Mouse (Mus musculus) intestine, embryonic 14.5 days (tissue): ENCODE measurements around the gene Tbcel. TPM values are rescaled to one million over a fixed set of nuclear protein-coding genes. Genes with fewer than 3 reads are reported as not detected.

Source experiments
- ATAC-seq: fragments of 200-750 bp; cut with Nextera tagmentation; replicated peaks from 2 replicates; pipeline ENCODE4 v1.8.0; 2017; ENCODE audit warnings: low read depth, moderate number of reproducible peaks, moderate TSS enrichment, moderate library complexity; ENCODE audit not compliant: low FRiP score, low TSS enrichment
- DNase-seq: peaks from one replicate; pipeline ENCODE4 v3.0.0-alpha.2; 2018; ENCODE audit warnings: low spot score
- H3K27ac ChIP-seq: fragments of 300-500 bp; sonication (generic); 2 replicates; pipeline ENCODE4 v1.5.1; 2014; ENCODE audit warnings: low read depth, mild to moderate bottlenecking, control low read depth
- H3K27me3 ChIP-seq: fragments of 300-500 bp; sonication (generic); replicated peaks from 2 replicates; pipeline ENCODE4 v1.6.1; 2014; ENCODE audit warnings: low read length, control low read depth; ENCODE audit not compliant: control insufficient read depth, insufficient read depth
- H3K36me3 ChIP-seq: fragments of 300-500 bp; sonication (generic); 2 replicates; pipeline ENCODE4 v1.6.1; 2014; ENCODE audit warnings: low read length, control low read depth; ENCODE audit not compliant: control insufficient read depth, insufficient read depth
- H3K4me1 ChIP-seq: fragments of 300-500 bp; sonication (generic); replicated peaks from 2 replicates; pipeline ENCODE4 v1.6.1; 2014; ENCODE audit warnings: low read length, control low read depth, mixed read lengths; ENCODE audit not compliant: control insufficient read depth, insufficient read depth
- H3K4me2 ChIP-seq: fragments of 300-500 bp; sonication (generic); 2 replicates; pipeline ENCODE4 v1.6.1; 2014; ENCODE audit warnings: low read length
- H3K4me3 ChIP-seq: fragments of 300-500 bp; sonication (generic); 2 replicates; pipeline ENCODE4 v1.5.1; 2014; ENCODE audit warnings: low read depth, low read length, control low read depth, mixed read lengths
- H3K9ac ChIP-seq: fragments of 300-500 bp; sonication (generic); 2 replicates; pipeline ENCODE4 v1.6.1; 2014; ENCODE audit warnings: mild to moderate bottlenecking, low read length
- H3K9me3 ChIP-seq: fragments of 300-500 bp; sonication (generic); 2 replicates; pipeline ENCODE4 v1.6.1; 2016; ENCODE audit warnings: low read length, control low read depth; ENCODE audit not compliant: control insufficient read depth
- WGBS: fragments of 180-500 bp; shearing (Covaris S2); extraction: QIAGEN DNeasy Blood & Tissue Kit; methylation state at CpG from one replicate; pipeline ENCODE4 v1.1.7; 2014; 5-methylcytosine and 5-hydroxymethylcytosine counted together
- polyA plus RNA-seq: library from polyadenylated mRNA; unstranded; fragments of >200 nt; fragmentation: Nextera tagmentation; extraction: Ambion mirVana; gene quantifications from 2 replicates; pipeline ENCODE4 v1.2.1, GENCODE M21; 2014

The Tbcel gene
- polyA plus RNA-seq, 1 experiment from 2014 or later: 5.9 TPM

DNA sequence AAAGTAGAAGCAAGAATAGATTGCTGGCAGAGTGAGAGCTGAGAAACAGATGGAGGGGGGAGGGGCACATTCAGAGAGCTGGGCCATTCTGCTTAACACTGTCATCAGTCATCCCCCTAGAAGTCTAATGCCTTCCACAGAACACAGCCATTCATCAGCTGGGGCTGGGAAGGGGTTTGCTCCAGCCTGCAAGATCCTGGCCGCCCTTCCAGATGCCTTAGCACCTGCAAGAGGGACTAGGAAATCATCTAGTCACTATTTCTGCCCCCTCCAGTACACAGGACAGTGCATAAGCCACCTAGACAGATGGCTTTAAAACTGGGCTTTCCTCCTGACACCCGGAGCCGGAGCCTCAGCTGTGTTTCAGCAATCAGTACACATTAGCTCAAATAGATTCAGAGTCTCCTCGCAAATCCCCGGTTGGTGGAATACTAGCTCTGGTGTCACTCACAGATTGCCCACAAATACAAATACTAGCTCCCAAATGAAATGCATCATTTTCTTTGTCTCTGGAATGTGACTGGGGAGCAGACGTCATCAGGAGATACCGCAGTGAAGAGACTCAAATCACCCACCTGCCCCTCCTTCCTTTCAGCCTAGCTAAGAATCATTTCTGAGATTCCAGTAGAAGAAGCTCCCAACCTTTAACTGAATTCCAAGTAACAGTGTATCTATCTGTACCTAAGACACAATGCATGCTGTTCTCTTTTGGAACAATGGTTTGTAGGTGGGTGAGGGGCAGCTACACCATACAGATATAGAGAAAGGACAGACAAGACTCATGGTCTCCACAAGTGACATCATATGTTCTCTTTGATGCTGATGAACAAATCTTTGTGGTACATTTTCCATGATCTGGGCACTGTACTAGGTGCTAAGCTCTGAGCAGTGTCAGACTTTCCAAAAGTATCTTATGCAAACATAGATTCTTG is 22.9 kb upstream of the Tbcel start:
- Histone ChIP-seq H3K36me3 (no peaks in the 10 kb centered on the region), H3K27ac (no peak overlapping the region), H3K4me2 (no peak overlapping the region), H3K9ac (no peak overlapping the region), H3K27me3 (no peaks in the 10 kb centered on the region), H3K9me3 (no peaks in the 10 kb centered on the region), H3K4me3 (no peak overlapping the region), H3K4me1 (peaks cover 6% of the 10 kb centered on the region; the same call in 1 of the 2 replicates)
- no peak; the same call in 1 of the 2 replicates for ATAC-seq
- WGBS: 32% methylated on average over 7 of the region's 7 CpGs
- no peak for DNase-seq

- no peak overlapping the region for H3K27ac ChIP-seq
- H3K9ac ChIP-seq: peak overlapping the region; percentile 37
- H3K4me3 ChIP-seq: peak overlapping the region; percentile 28
- H3K9me3 ChIP-seq: no peaks in the 10 kb centered on the region
- H3K36me3 ChIP-seq: no peaks in the 10 kb centered on the region
- 18% methylated on average over 36 of the region's 36 CpGs for WGBS
- DNase-seq: peak; percentile 62
- H3K4me2 ChIP-seq: peak overlapping the region; percentile 63
- ATAC-seq: no peak
- peaks cover 6% of the 10 kb centered on the region for H3K4me1 ChIP-seq
- H3K27me3 ChIP-seq: 0 out of 2 replicates have a peak, but pooled peaks cover 7% of the 10 kb centered on the region
These were observed 13.0 kb upstream of the Tbcel start for GRCm38 (mm10) chr9:42520587-42521084.

DNA sequence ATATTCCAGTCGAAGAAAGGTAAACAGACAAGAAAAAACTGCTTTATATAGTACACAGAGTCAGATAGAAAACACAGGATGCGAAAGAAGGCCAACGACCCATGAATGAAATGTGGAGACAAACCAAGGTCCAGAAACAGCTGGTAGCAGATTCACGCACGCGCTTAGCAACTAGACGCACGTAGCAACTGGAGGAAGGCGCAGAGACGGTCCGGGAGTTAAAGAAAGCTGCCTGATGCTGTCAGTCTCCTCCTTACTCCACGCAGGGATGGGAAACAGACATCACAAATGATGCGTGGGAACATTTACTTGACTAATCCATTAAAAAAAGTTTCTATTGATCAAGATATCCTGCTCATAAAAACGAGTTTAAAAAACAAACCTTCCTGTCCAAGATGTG is 10.6 kb upstream of the Tbcel start:
- H3K36me3 ChIP-seq: no peaks in the 10 kb centered on the region
- no peak for ATAC-seq
- DNase-seq: no peak
- peaks cover 6% of the 10 kb centered on the region for H3K4me1 ChIP-seq
- 0 out of 2 replicates have a peak, but pooled peaks cover 7% of the 10 kb centered on the region for H3K27me3 ChIP-seq
- H3K27ac ChIP-seq: no peak overlapping the region
- no peak overlapping the region for H3K4me2 ChIP-seq
- 33% methylated on average over 14 of the region's 14 CpGs for WGBS
- no peaks in the 10 kb centered on the region for H3K9me3 ChIP-seq
- no peak overlapping the region for H3K9ac ChIP-seq
- H3K4me3 ChIP-seq: no peak overlapping the region

GRCm38 (mm10) chr9:42513159-42513558 is 5.5 kb upstream of the Tbcel start:
- H3K27ac ChIP-seq: no peak overlapping the region
- no peaks in the 10 kb centered on the region for H3K9me3 ChIP-seq
- no peak for ATAC-seq
- 69% methylated on average over 5 of the region's 5 CpGs for WGBS
- no peak for DNase-seq
- no peak overlapping the region for H3K9ac ChIP-seq
- no peak overlapping the region for H3K4me3 ChIP-seq
- no peaks in the 10 kb centered on the region for H3K4me1 ChIP-seq
- no peak overlapping the region for H3K4me2 ChIP-seq
- no peaks in the 10 kb centered on the region for H3K27me3 ChIP-seq
- no peaks in the 10 kb centered on the region for H3K36me3 ChIP-seq

DNA sequence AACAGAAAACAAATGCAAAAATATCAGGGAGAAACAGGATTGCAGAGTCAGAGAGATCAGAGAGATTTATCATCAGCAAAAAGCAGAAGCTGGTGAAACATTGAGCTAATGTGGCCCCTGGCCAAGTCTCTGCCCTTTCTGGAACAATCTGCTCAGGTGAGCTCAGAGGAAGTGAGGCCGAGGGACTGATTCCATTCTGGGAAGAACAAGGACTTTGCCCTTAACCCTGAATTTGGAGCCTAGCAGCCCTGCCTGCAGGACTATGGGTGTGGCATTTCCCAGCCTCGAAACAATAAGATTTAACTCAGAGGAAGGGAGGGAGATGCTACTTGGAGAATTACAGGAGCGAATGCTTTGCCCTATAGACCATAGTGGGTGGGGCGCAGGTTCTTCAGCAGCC is 4.7 kb upstream of the Tbcel start:
- DNase-seq (no peak), ATAC-seq (peak; percentile 61; the same call in 1 of the 2 replicates)
- Histone ChIP-seq H3K27ac (no peak overlapping the region), H3K27me3 (no peaks in the 10 kb centered on the region), H3K9me3 (no peaks in the 10 kb centered on the region), H3K9ac (no peak overlapping the region), H3K36me3 (no peaks in the 10 kb centered on the region), H3K4me2 (no peak overlapping the region), H3K4me1 (no peaks in the 10 kb centered on the region), H3K4me3 (no peak overlapping the region)
- WGBS: 61% methylated on average over 4 of the region's 4 CpGs

DNA sequence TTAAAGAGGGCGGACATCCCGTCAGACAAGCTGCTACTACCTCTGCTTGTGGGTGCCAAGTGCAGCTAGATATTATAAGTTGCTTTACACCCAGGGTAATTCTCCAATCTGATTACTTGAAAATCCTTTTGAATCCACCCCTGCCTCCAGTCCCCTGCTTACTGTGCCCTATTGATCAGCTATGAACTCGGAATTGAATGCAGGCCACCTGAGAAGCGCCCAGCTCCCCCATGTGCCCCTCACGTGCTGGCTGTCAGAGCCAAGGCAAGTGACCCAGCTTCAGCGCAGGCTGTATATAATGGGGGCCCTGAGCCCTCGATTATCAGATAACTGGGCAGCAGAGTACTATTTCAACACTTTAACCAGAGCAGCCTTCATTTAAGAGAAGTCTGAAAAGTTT is 626 bp upstream of the Tbcel start:
- no peak overlapping the region for H3K27ac ChIP-seq
- no peaks in the 10 kb centered on the region for H3K4me1 ChIP-seq
- no peak overlapping the region for H3K9ac ChIP-seq
- H3K27me3 ChIP-seq: no peaks in the 10 kb centered on the region
- no peaks in the 10 kb centered on the region for H3K9me3 ChIP-seq
- no peak overlapping the region for H3K4me2 ChIP-seq
- WGBS: 69% methylated on average over 7 of the region's 7 CpGs
- no peaks in the 10 kb centered on the region for H3K36me3 ChIP-seq
- DNase-seq: no peak
- H3K4me3 ChIP-seq: no peak overlapping the region
- ATAC-seq: no peak

- no peaks in the 10 kb centered on the region for H3K9me3 ChIP-seq
- no peak overlapping the region for H3K4me3 ChIP-seq
- ATAC-seq (no peak), DNase-seq (no peak)
- 31% methylated on average over 1 of the region's 1 CpGs for WGBS
- no peaks in the 10 kb centered on the region for H3K4me1 ChIP-seq
- H3K36me3 ChIP-seq: no peaks in the 10 kb centered on the region
- no peak overlapping the region for H3K27ac ChIP-seq
- no peaks in the 10 kb centered on the region for H3K27me3 ChIP-seq
- H3K4me2 ChIP-seq: no peak overlapping the region
- H3K9ac ChIP-seq: no peak overlapping the region
These were observed 587 bp downstream of the Tbcel start for GRCm38 (mm10) chr9:42507022-42507421.

GRCm38 (mm10) chr9:42504971-42505510 is 2.6 kb downstream of the Tbcel start:
- H3K4me1 ChIP-seq: no peaks in the 10 kb centered on the region
- DNase-seq (no peak), ATAC-seq (no peak)
- H3K4me3 ChIP-seq: no peak overlapping the region
- H3K9me3 ChIP-seq: no peaks in the 10 kb centered on the region
- H3K27me3 ChIP-seq: no peaks in the 10 kb centered on the region
- H3K4me2 ChIP-seq: no peak overlapping the region
- 85% methylated on average over 3 of the region's 3 CpGs for whole genome bisulfite sequencing
- no peaks in the 10 kb centered on the region for H3K36me3 ChIP-seq
- no peak overlapping the region for H3K9ac ChIP-seq
- H3K27ac ChIP-seq: no peak overlapping the region
